ENCODE assay signal across 14 mouse cellular contexts in the genomic region with DNA sequence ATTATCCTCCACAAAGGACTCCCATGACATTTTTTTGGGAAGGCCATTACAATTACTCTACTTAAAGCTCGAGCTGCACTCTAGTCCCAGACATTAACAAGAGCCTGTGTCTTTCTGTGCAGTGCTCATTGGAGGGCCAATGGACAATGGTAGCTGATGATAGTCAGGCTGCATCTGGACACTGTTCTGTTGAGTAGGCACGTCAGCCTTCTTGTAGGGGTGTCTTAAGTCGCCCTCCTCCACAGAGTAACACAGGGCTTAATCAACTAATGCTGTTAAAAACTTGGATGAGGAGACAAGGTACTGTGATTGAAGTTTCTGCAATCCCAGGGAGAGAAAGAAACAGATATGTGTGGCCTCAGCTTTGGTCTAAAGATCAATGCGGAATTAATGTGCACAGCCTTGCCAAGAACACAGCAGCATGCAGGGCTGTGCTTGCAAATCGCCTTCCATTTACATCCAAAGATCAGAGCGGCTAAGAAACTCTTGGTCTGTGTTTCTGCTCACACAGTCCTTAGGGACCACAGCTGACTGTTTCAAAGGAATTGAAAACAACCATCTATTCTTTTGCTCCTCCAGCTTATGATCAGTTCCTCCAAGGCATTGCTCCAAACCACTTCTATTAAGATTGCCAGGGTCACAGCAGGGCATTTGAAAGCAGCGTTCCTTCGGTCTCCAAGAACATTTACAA.
DNase-seq lines count a peak whose midpoint lies in the region; ATAC-seq and TF ChIP-seq lines count a peak whose summit lies in the region.
"Had no signal": no experiment of that assay in that cellular context is flagged by ENCODE, and none has a peak within 500 bp of the region (broad histone marks: within the 10 kb centered on the region; RNA-seq: fewer than 3 reads in every experiment).

No protein-coding gene starts in this region.

- H3K4me1 ChIP-seq in hindbrain, embryonic 16.5 days (ENCODE audit: control insufficient read depth, insufficient read depth, low read depth, low read length): peaks cover 8% of the 10 kb centered on the region; the same call in 1 of the 2 replicates
- H3K4me1 ChIP-seq in hindbrain, embryonic 10.5 days (replicated peaks): no peaks in the 10 kb centered on the region
- H3K4me1 ChIP-seq in embryonic facial prominence, embryonic 11.5 days (ENCODE audit: control insufficient read depth, insufficient read depth, low read length): no peaks in the 10 kb centered on the region
- peaks cover 2% of the 10 kb centered on the region; the same call in 1 of the 2 replicates for H3K4me1 ChIP-seq in midbrain, embryonic 15.5 days

- no peaks in the 10 kb centered on the region for H3K36me3 ChIP-seq in hindbrain, embryonic 16.5 days (ENCODE audit: control insufficient read depth, insufficient read depth, low read length)
- H3K36me3 ChIP-seq in hindbrain, embryonic 10.5 days: no peaks in the 10 kb centered on the region
- no peaks in the 10 kb centered on the region for H3K36me3 ChIP-seq in embryonic facial prominence, embryonic 11.5 days (replicated peaks; ENCODE audit: control insufficient read depth, insufficient read depth, low read depth, low read length)
- no peaks in the 10 kb centered on the region for H3K36me3 ChIP-seq in midbrain, embryonic 15.5 days (replicated peaks)
- H3K36me3 ChIP-seq: heart, embryonic 12.5 days had no signal

- peak; percentile 14 for DNase-seq in embryo, embryonic 11 days
- DNase-seq in embryo, embryonic 10.5 days (ENCODE audit: low spot score): no peak
- no peak for DNase-seq in hindbrain, embryonic 10.5 days (ENCODE audit: low spot score)
- peak; percentile 28 for DNase-seq in embryonic facial prominence, embryonic 11.5 days (ENCODE audit: low spot score)
- no peak for DNase-seq in lung, postnatal 25 days (ENCODE audit: low spot score)
- no peak for DNase-seq in layer of hippocampus, adult 2 months (ENCODE audit: low spot score in 2 of 2)
- DNase-seq: adrenal gland, adult 8-10 months; kidney, postnatal 4 days; lung, embryonic 14.5 days had no signal

- ATAC-seq in hindbrain, embryonic 16.5 days: peak; percentile 71
- no peak for ATAC-seq in embryonic facial prominence, embryonic 11.5 days (replicated peaks; ENCODE audit: insufficient number of reproducible peaks, low FRiP score, low TSS enrichment, low read depth)
- peak; percentile 50 for ATAC-seq in midbrain, embryonic 15.5 days (replicated peaks)
- ATAC-seq: intestine, postnatal 0 days; Patski had no signal

- WGBS in hindbrain, embryonic 16.5 days: 45% methylated on average over 8 of the region's 8 CpGs
- 69% methylated on average over 8 of the region's 8 CpGs for whole genome bisulfite sequencing in hindbrain, embryonic 10.5 days
- 47% methylated on average over 8 of the region's 8 CpGs for WGBS in embryonic facial prominence, embryonic 11.5 days
- WGBS in midbrain, embryonic 15.5 days: 46% methylated on average over 8 of the region's 8 CpGs

- no peaks in the 10 kb centered on the region for H3K27me3 ChIP-seq in hindbrain, embryonic 16.5 days (replicated peaks; ENCODE audit: control insufficient read depth, insufficient read depth, low read length)
- H3K27me3 ChIP-seq in hindbrain, embryonic 10.5 days (ENCODE audit: insufficient read depth, poor library complexity, severe bottlenecking): no peaks in the 10 kb centered on the region
- no peaks in the 10 kb centered on the region for H3K27me3 ChIP-seq in embryonic facial prominence, embryonic 11.5 days (ENCODE audit: control insufficient read depth, insufficient read depth, low read length)
- no peaks in the 10 kb centered on the region for H3K27me3 ChIP-seq in midbrain, embryonic 15.5 days (replicated peaks)
- H3K27me3 ChIP-seq: Patski had no signal

- H3K9ac ChIP-seq in hindbrain, embryonic 16.5 days (ENCODE audit: low read depth, low read length): no peak overlapping the region
- H3K9ac ChIP-seq in embryonic facial prominence, embryonic 11.5 days (replicated peaks; ENCODE audit: low read length): no peak overlapping the region
- no peak overlapping the region for H3K9ac ChIP-seq in midbrain, embryonic 15.5 days
- H3K9ac ChIP-seq: heart, embryonic 12.5 days; lung, embryonic 14.5 days had no signal

- H3K4me2 ChIP-seq in hindbrain, embryonic 16.5 days (ENCODE audit: low read length): no peak overlapping the region
- H3K4me2 ChIP-seq in embryonic facial prominence, embryonic 11.5 days (ENCODE audit: low read depth, low read length): no peak overlapping the region
- H3K4me2 ChIP-seq in midbrain, embryonic 15.5 days: no peak overlapping the region
- H3K4me2 ChIP-seq: heart, embryonic 12.5 days; lung, embryonic 14.5 days had no signal

- TF ChIP-seq CTCF in layer of hippocampus, adult 2 months (conservative IDR thresholded peaks at IDR 0.05): no peak

- H3K27ac ChIP-seq in hindbrain, embryonic 16.5 days (ENCODE audit: low read depth, low read length): no peak overlapping the region
- no peak overlapping the region for H3K27ac ChIP-seq in hindbrain, embryonic 10.5 days
- 0 out of 2 replicates have a peak overlapping the region, but pooled peaks have one; percentile 2 for H3K27ac ChIP-seq in embryonic facial prominence, embryonic 11.5 days (replicated peaks; ENCODE audit: low read depth, low read length)
- no peak overlapping the region for H3K27ac ChIP-seq in midbrain, embryonic 15.5 days
- no peak overlapping the region for H3K27ac ChIP-seq in layer of hippocampus, adult 2 months

- no peaks in the 10 kb centered on the region for H3K9me3 ChIP-seq in hindbrain, embryonic 16.5 days (ENCODE audit: control insufficient read depth, low read length)
- no peaks in the 10 kb centered on the region for H3K9me3 ChIP-seq in hindbrain, embryonic 10.5 days
- H3K9me3 ChIP-seq in embryonic facial prominence, embryonic 11.5 days (replicated peaks; ENCODE audit: control insufficient read depth, low read length): no peaks in the 10 kb centered on the region
- H3K9me3 ChIP-seq in midbrain, embryonic 15.5 days: no peaks in the 10 kb centered on the region
- H3K9me3 ChIP-seq: heart, embryonic 12.5 days had no signal

- no peak overlapping the region for H3K4me3 ChIP-seq in hindbrain, embryonic 16.5 days (ENCODE audit: low read length)
- H3K4me3 ChIP-seq in hindbrain, embryonic 10.5 days: no peak overlapping the region
- no peak overlapping the region for H3K4me3 ChIP-seq in embryonic facial prominence, embryonic 11.5 days (ENCODE audit: low read depth, low read length)
- no peak overlapping the region for H3K4me3 ChIP-seq in midbrain, embryonic 15.5 days
- H3K4me3 ChIP-seq in layer of hippocampus, adult 2 months: no peak overlapping the region
- H3K4me3 ChIP-seq: heart, embryonic 12.5 days had no signal

Comparison
In these comparisons a context has a peak if more than half of its experiments do, and no peak if none do; other contexts are left out.
1. DNase-seq: peak in embryo, embryonic 11 days (single experiment) and embryonic facial prominence, embryonic 11.5 days (single experiment); none in embryo, embryonic 10.5 days (single experiment), hindbrain, embryonic 10.5 days (single experiment), lung, postnatal 25 days (single experiment) and layer of hippocampus, adult 2 months (0 of 2).